Mouse (Mus musculus) embryonic fibroblast, embryonic 13.5 days (primary cell): ENCODE data around the gene Ccdc191.

Source experiments
- CTCF ChIP-seq: IDR thresholded peaks from 2 replicates; pipeline ENCODE4 v1.5.1; 2011; ENCODE audit warnings: mild to moderate bottlenecking, control low read depth, low read length, moderate library complexity, borderline replicate concordance; ENCODE audit not compliant: insufficient read depth
- POLR2A ChIP-seq: IDR thresholded peaks from 2 replicates; pipeline ENCODE4 v1.6.1; 2011; ENCODE audit warnings: low read depth, mild to moderate bottlenecking, control low read depth, low read length, moderate library complexity

- no peak for TF ChIP-seq CTCF
- no peak for TF ChIP-seq POLR2A
Observed at GRCm38 (mm10) chr16:43980110-43980609, 90.6 kb downstream of the Ccdc191 start.
